Mouse (Mus musculus): ENCODE measurements around the gene Cd69. TPM values are rescaled to one million over a fixed set of nuclear protein-coding genes. Genes with fewer than 3 reads are reported as not detected.

Cd69 gene
- polyA plus RNA-seq, 1 experiment from 2014 or later = not detected

DNA sequence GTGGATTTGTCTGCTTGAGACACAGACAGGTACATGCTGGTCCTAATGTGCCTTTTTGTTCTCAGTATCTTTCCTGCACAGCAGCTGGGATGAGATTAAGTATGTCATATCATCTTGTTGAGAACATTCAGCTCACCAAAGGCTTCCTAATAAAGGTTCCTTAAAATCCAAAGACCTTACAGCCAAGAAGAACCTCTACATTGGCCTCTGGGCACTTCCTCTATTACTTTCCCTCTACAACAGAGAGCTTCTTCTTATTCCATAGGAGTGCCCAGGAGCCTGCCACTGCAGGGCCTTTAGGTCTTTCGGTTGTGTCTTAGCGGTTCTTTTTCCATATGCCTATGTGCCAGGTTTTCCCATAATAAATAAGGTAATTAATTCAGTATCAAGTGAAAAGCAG lies 1.2 kb upstream of the Cd69 start:
- ATAC-seq (no peak), DNase-seq (ENCODE audit: low read depth, low spot score) (no peak)
- peaks cover 17% of the 10 kb centered on the region for H3K27me3 ChIP-seq
- ChIA-PET CTCF (no interaction called here), POLR2A (no interaction called here)
- no peak for TF ChIP-seq CTCF (IDR thresholded peaks at IDR 0.05)
- in situ Hi-C loops (cut with MboI; ENCODE audit: low pct_unique_long_range_greater_than_20kb) = no loop called here

DNA sequence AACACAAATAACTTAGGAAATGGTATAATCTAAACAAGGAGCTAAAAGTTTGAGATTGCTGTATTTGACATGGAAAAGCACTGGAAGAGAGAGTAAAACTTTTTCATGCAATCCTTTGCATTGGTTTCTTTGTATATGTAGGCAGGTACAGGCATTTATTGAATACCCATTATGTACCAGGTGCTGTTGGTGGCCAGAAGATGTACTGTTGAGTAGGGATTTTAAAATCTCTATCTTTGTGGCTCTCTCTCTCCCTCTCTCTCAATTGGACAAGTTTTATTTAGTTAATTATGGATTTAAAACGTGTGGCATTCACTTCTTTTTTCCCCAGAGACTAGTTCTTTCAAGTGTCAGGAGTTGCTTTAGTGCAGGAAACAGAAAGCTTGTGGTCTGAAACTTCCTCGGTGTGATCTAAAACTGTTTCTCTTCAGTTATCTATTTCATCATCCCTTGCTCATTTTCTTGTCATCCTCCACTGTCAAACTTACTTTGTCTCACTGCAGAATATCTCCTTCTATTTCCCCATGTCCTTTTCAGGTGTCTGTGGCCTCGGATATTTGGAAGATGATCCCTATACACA lies 478 bp upstream of the Cd69 start:
- ChIA-PET POLR2A (no interaction called here), CTCF (interaction anchor here (1.2 kb wide), 1 partner anchor 21 kb away, joined by 5 read pairs; no protein-coding TSS in a partner anchor)
- DNase-seq (ENCODE audit: low read depth, low spot score) (no peak), ATAC-seq (no peak)
- peaks cover 17% of the 10 kb centered on the region for H3K27me3 ChIP-seq
- no peak for TF ChIP-seq CTCF (IDR thresholded peaks at IDR 0.05)
- in situ Hi-C loops (cut with MboI; ENCODE audit: low pct_unique_long_range_greater_than_20kb) = no loop called here

DNA sequence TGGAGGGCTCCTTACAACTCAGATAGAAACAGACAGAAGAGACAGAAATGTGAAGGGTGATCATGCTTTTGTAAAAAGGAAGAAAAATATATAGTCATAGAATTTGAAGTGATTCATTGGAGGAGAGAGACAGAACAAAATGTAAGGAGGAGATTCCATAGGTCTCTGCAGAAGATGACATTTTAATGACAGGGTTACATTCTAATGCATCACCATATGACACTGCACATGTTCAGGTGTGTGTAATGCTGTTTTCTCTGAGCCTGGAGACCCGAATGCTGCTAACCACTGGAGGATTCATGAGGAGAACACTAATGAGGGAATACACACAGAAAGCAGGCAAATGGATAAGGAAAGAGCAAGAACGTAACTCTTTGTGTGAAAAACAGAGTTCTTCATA lies 760 bp downstream of the Cd69 start:
- in situ Hi-C loops (cut with MboI; ENCODE audit: low pct_unique_long_range_greater_than_20kb) = no loop called here
- POLR2A ChIA-PET = no interaction called here
- H3K27me3 ChIP-seq = peaks cover 18% of the 10 kb centered on the region
- DNase-seq (ENCODE audit: low read depth, low spot score) = no peak
- ATAC-seq = no peak
- TF ChIP-seq CTCF (IDR thresholded peaks at IDR 0.05) = no peak
- CTCF ChIA-PET = interaction anchor here (1.2 kb wide), 1 partner anchor 20 kb away, joined by 5 read pairs; no protein-coding TSS in a partner anchor

DNA sequence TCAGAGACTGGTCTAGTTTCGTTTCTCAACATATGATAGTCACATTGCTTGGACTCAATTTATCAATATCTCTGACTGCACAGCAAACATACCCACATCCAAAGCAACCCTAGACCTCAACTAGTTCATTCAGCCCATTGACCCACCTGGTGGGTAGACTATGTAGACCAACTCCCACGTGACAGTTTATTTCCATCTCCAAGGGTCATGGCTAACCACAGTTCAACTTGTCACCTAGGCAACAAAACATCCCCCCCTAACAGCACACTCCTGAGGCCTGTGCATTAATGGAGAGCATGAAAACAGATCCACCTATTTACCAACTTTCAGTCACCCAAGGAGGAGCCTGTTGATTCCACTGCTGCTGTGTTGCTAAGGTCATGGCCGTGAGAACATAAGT lies 1.6 kb downstream of the Cd69 start:
- ChIA-PET CTCF (interaction anchor here (1.2 kb wide), 1 partner anchor 9 kb away, joined by 3 read pairs; no protein-coding TSS in a partner anchor), POLR2A (no interaction called here)
- ATAC-seq (no peak), DNase-seq (ENCODE audit: low read depth, low spot score) (no peak)
- in situ Hi-C loops (cut with MboI; ENCODE audit: low pct_unique_long_range_greater_than_20kb) = no loop called here
- H3K27me3 ChIP-seq = peaks cover 26% of the 10 kb centered on the region
- TF ChIP-seq CTCF (IDR thresholded peaks at IDR 0.05) = no peak

DNA sequence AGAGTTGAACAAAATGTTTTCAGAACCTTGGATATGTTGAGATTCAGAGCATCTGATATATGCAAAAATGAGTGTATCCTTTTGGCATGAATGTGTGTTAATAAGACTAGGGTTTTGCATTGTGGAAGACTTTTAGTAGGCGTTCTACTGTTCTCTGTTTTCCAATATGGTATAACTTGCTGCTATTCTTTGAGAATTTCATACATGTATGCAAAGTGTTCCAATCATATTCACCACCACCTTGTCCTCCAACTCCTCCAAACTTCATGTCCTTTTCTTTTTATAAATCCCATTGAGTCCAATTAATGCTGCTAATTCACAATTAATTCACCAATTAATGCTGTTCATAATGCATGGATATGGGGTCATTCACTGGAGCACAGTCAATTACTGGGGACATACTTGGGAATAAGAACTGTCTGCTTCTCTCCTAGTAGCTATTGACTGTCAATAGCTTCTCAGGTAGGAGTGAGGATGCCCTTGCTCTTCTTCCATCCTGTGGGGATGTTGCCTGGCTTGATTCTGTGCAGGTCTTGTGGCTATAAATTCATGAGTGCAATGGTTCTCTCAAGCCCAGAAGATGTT lies 8.7 kb downstream of the Cd69 start:
- ChIA-PET CTCF (no interaction called here), POLR2A (no interaction called here)
- in situ Hi-C loops (cut with MboI; ENCODE audit: low pct_unique_long_range_greater_than_20kb) = no loop called here
- no peak for ATAC-seq
- TF ChIP-seq CTCF (IDR thresholded peaks at IDR 0.05) = no peak
- DNase-seq (ENCODE audit: low read depth, low spot score) = no peak
- H3K27me3 ChIP-seq = peaks cover 17% of the 10 kb centered on the region

DNA sequence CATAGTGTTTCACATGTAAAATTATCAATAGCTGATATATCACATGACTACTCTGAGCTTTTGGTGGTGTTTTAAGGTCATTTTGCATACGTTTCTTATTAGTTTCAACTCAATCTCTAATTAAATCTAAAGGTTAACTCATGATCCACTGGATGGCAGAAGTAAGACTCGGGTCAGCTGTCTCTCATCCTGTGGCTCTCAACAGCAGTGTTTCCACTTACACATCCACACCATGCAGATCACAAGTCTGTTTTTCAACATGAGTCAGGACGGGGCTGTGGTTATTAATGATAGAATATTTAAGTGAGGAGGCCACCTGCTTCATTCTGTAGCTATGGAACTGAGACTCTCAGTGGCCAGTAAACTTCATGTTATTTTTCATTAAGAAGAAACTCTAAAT lies 9.4 kb downstream of the Cd69 start:
- no peak for TF ChIP-seq CTCF (IDR thresholded peaks at IDR 0.05)
- ATAC-seq (no peak), DNase-seq (ENCODE audit: low read depth, low spot score) (no peak)
- peaks cover 17% of the 10 kb centered on the region for H3K27me3 ChIP-seq
- ChIA-PET POLR2A (no interaction called here), CTCF (interaction anchor here (1.0 kb wide), 1 partner anchor 14 kb away, joined by 3 read pairs; no protein-coding TSS in a partner anchor)
- in situ Hi-C loops (cut with MboI; ENCODE audit: low pct_unique_long_range_greater_than_20kb) = no loop called here

DNA sequence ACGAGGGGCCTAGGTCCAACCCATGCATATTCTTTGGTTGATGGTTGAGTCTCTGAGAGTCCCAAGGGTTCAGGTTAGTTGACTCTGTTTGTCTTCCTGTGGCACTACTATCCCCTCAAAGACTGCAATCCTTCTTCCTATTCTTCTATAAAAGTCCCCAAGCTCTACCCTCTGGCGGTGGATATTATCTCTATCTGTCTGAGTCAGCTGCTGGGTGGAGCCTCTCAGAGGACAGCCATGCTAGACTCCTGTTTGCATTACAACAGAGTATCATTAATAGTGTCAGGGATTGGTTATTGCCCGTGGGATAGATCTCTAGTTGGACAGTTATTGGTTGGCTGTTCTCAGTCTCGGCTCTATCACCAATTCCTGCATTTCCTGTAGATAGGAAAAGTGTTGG lies 14.3 kb downstream of the Cd69 start:
- H3K27me3 ChIP-seq = peaks cover 11% of the 10 kb centered on the region
- ChIA-PET POLR2A (interaction anchor here (0.7 kb wide), 1 partner anchor 23 kb away, joined by 3 read pairs; no protein-coding TSS in a partner anchor), CTCF (interaction anchor here (0.8 to 1.6 kb wide), 3 partner anchors 9 to 259 kb away, joined by 3 to 4 read pairs (median 3); no protein-coding TSS in a partner anchor)
- ATAC-seq (no peak), DNase-seq (ENCODE audit: low read depth, low spot score) (no peak)
- no peak for TF ChIP-seq CTCF (IDR thresholded peaks at IDR 0.05)
- in situ Hi-C loops (cut with MboI; ENCODE audit: low pct_unique_long_range_greater_than_20kb) = no loop called here

DNA sequence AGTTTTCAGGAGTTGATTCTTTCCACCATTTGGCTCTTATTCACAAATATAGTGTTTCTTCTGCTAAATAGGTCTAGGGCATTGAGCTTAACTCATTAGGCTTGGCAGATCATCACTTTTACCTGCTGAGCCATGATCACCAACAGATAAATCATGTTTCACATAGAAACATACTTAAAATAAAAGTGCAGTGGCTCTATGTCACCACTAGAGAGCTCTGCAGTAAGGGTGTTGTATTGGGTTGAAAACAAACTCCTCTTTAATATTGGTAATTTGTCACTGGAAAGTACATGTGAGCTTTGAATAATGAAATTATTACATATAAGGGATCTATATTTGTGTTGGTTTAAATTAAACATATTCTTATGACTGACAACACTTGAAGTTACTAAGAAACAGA lies 15.2 kb downstream of the Cd69 start:
- in situ Hi-C loops (cut with MboI; ENCODE audit: low pct_unique_long_range_greater_than_20kb) = no loop called here
- DNase-seq (ENCODE audit: low read depth, low spot score) = no peak
- no peak for ATAC-seq
- H3K27me3 ChIP-seq = peaks cover 11% of the 10 kb centered on the region
- POLR2A ChIA-PET = interaction anchor here (0.6 to 0.7 kb wide), 2 partner anchors 72 to 123 kb away, joined by 3 to 5 read pairs; partner anchors contain the start of gene 4922502D21Rik
- TF ChIP-seq CTCF (IDR thresholded peaks at IDR 0.05) = peak; percentile 49
- CTCF ChIA-PET = interaction anchor here (0.8 to 1.1 kb wide), 5 partner anchors 8 to 415 kb away, joined by 3 to 4 read pairs (median 3); no protein-coding TSS in a partner anchor

DNA sequence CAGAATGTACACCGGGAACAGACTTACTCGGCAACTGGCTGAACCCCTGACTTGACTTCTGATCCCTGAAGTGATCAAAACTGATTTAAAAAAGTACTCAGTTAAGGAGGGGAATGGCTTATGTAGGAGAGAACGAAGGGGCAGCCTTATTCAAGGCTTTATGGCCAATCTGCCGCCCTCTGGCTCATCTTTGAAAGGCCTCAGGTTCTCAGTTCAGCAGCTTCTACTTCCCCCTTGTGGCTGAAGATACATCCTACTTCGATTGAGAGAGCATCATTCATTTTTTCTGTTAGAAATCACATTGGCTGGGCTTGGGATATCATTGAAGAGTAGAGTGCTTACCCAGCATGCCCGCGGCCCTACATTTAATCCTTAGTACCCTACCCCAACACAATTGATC lies 19.2 kb downstream of the Cd69 start:
- DNase-seq (ENCODE audit: low read depth, low spot score) (no peak), ATAC-seq (peak; percentile 54)
- ChIA-PET CTCF (interaction anchor here (0.9 to 2.6 kb wide), 7 partner anchors 9 to 405 kb away, joined by 3 to 13 read pairs (median 4); partner anchors contain the start of genes Clec2d and Clec2e), POLR2A (no interaction called here)
- in situ Hi-C loops (cut with MboI; ENCODE audit: low pct_unique_long_range_greater_than_20kb) = loop anchor here (5.0 kb wide), 1 partner anchor 106 kb away; no protein-coding TSS in a partner anchor
- TF ChIP-seq CTCF (IDR thresholded peaks at IDR 0.05) = peak; percentile 69
- peaks cover 11% of the 10 kb centered on the region for H3K27me3 ChIP-seq

DNA sequence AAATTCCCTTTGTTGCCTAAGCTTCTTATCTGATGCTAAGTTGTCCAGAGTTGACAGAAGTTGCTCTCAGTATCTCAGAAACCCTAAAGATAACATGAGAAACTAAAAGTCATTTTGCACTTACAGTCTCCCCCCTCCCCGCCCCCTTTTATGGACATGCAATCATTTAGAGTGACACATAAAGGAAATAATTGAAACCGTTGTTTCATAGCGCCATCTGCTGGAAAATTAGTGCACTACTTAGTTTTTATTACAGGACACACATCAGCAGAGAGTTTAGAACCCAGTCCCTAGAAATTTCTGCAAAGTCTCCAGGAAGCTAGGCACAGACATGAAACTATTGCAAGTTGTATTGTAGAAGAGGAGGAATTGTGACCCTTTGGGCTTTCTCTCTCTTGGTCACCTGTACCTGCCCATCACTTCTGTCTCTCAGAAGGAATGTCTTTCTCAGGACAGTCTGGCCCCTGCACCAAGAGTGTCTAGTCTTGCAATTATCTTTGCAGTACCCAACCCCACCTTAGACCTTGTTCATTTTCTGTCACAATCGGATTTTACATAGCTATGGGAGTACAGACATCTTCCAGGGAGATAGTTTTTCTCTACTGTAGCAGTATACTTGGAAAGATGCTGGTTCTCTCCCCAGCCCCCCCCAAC lies 20.2 kb downstream of the Cd69 start:
- no peak for DNase-seq (ENCODE audit: low read depth, low spot score)
- in situ Hi-C loops (cut with MboI; ENCODE audit: low pct_unique_long_range_greater_than_20kb) = loop anchor here (5.0 kb wide), 1 partner anchor 107 kb away; no protein-coding TSS in a partner anchor
- no peak for ATAC-seq
- POLR2A ChIA-PET = no interaction called here
- TF ChIP-seq CTCF (IDR thresholded peaks at IDR 0.05) = peak; percentile 54
- H3K27me3 ChIP-seq = peaks cover 11% of the 10 kb centered on the region
- CTCF ChIA-PET = interaction anchor here (0.9 to 2.6 kb wide), 18 partner anchors 8 to 406 kb away, joined by 3 to 13 read pairs (median 4); partner anchors contain the start of genes Cd69, Clec2d and Clec2e
